Mouse (Mus musculus): ENCODE data around the gene Kdm4a.

DNA sequence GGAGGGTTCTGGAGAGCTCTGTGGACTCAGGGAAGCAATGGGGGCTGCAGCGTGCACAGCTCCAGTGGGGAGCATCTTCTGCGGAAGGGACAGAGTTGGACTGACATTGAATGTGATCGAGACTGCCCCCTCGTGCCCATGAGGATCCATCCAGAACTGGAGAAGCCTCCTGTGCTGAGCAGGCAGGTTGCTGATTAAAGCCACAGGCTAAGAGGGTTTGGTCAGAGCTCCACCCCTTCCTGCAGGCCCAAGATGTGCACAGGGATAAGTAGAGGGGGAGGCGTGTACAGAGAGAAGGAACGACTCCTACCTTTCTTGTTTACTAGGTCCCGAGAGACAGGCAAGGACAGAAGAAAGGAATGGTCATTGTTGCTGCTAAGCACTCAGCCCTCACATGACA lies 41.4 kb upstream of the Kdm4a start:
- TF ChIP-seq CTCF (IDR thresholded peaks at IDR 0.05; ENCODE audit: extremely low read depth, insufficient read depth, insufficient read length, insufficient replicate concordance) (no peak), POLR2A (IDR thresholded peaks at IDR 0.05; ENCODE audit: low read depth, low read length) (no peak)
